Mouse (Mus musculus) cerebellum, postnatal 14 days (tissue): ENCODE data around the gene Ttc16.
A peak's percentile ranks its signal among the peaks of the same experiment; 100 is the strongest.

Experiments
- DNase-seq, 2 experiments: peaks; one replicate each; pipeline ENCODE4 v3.0.0; 2021; ENCODE audit warnings: mixed read lengths in 2 of 2

Ttc16 gene

GRCm38 (mm10) chr2:32775359-32776074 lies at the start of gene Ttc16, which contains the start of gene Ptrh1:
Gene Ttc16 (minus strand): TSS chr2:32775633.
Gene Ptrh1 (plus strand): TSS chr2:32775786.
- DNase-seq: peak; percentile 98

- no peak for DNase-seq
Measured at GRCm38 (mm10) chr2:32824778-32825177, 49.3 kb upstream of the Ttc16 start.

GRCm38 (mm10) chr2:32824181-32824580 lies 48.7 kb upstream of the Ttc16 start:
- no peak for DNase-seq

DNA sequence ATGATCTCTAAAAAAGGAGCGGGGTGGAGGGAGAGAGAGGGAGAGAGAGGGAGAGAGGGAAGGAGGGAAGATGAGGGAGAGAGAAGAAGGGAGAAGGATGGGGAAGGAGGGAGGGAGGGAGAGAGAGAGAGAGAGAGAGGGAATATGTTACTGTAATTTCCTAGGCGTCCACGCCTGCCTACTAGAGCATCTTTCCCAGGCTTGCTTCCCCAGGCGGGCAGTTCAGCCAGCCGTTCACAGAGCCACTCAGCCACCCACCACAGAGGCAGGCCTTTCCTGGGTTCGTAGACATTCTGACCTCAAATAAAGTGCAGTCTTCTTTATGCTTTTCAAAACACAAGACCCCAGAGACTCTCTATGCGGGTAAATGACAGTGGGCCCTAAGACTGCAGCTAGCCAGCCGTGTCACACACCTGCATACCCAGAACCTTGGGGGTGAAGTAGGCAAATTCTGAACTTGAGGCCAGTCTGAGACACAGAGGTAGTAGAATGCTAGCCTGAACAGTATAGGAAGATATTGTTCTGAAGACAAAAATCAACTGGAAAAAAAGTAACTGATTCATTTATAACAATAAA lies 48.2 kb upstream of the Ttc16 start:
- DNase-seq: no peak

- DNase-seq: peak; percentile 71 to 79
Measured at GRCm38 (mm10) chr2:32823153-32823552, 47.7 kb upstream of the Ttc16 start.

DNA sequence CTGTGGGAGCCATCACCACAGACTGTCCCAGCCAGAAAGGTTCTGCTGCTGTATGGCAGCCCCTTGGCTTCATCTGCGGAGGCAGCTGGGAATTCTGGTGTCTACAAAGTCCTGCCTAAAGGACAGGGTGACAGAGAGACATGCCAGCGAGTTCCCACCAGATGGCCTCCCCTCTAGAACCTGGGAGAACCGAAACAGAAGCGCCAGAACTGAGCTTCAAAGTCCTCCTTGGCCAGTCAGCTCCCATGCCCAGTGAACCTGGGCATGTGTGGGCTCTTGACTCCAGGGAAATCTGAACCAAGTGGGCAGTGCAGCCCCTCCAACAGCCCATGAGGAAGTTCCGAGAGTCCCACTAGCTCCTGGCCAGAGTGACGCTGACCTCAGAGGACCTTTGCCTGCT lies 47.2 kb upstream of the Ttc16 start:
- DNase-seq: peak; percentile 61 to 65

DNA sequence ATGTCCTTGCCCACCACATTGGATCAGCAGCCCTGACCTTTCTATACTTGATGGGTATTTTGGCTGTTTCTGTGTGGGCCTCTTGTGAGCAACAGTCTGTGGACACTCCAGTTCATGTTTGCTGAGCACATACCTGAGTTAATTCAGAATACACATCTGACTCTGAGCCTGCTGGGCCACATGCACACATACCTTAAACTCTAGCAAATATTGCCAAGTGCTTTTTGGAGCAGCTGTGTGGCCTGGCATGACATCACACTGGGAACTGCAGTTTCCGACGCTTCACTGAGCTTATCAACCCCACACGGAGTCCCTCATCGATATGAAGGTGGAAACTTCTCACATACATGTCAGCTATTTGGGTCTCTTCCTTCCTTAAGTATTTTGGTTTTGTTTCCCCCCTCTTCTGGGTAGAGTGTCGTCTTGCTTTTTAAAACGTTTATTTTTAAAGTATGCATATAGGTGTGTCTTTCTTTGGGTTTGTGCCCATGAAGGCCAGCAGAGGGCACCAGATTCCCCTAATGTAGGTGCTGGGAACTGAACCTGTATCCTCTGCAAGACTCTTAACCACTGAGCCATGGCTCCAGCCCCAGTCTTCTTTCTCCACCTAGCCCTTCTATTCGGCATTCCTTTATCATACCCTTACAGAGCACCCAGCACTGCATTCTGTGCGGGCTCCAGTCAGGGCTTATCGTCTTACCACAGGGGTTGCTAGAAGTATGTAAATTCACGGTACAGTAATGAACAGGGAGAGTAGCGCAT lies 45.8 kb upstream of the Ttc16 start:
- DNase-seq: peak; percentile 62 to 73

DNA sequence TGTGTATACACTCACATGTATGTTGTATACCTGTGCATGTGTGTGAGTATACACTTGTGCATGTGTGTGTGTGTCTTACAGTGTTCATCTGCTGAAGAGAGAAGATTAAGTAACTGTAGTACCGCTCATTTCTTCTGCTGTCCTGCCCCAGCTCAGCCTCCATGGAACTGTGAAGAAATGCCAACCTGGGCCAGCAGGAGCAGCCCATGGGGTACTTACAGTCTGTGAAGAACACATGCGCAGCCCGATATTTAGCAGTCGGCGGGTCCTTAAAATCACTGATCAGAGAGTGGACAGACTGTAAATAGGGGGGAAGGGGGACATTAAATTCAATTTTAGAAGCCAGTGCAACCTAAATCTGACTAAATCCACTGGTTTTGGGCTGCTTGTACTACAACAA lies 42.8 kb upstream of the Ttc16 start:
- peak in 1 of 2 experiments; percentile 51 for DNase-seq

GRCm38 (mm10) chr2:32817589-32817988 lies 42.2 kb upstream of the Ttc16 start:
- DNase-seq: no peak

DNA sequence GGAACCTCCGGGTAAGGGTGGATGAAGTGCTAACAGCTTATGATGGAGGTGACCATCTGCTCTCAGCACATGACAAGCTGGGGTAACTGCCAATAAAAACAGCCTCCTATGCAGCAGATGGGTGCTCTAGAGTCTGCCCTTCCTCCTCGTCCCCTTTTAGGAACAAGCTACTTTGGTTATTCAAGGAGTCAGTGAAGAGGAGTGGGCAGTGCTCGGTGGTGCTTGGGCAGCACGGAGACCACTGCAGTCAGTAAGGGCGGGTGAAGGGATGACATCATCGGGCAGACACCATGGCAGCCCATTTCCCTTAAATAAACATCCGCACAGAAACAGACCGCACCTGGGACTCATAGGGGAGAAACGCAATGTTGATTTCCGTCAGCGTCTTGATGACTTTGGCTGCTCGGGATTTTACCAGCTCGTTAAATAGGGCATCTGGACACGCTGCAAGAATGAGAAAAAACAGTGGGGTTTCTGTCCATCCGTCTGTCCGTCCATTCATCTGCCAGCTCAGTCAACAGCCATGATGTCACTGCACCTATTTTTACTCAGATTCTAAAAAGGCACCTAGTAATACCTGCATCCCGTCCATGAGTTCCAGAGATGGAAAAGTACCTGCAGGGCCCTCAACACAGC lies 41.6 kb upstream of the Ttc16 start:
- DNase-seq: peak; percentile 82 to 89

- DNase-seq: peak; percentile 55
Measured at GRCm38 (mm10) chr2:32816497-32816896, 41.1 kb upstream of the Ttc16 start.

GRCm38 (mm10) chr2:32811959-32812358 lies 36.5 kb upstream of the Ttc16 start:
- peak; percentile 60 to 64 for DNase-seq

GRCm38 (mm10) chr2:32808816-32809566 lies 33.6 kb upstream of the Ttc16 start:
- no peak for DNase-seq

DNA sequence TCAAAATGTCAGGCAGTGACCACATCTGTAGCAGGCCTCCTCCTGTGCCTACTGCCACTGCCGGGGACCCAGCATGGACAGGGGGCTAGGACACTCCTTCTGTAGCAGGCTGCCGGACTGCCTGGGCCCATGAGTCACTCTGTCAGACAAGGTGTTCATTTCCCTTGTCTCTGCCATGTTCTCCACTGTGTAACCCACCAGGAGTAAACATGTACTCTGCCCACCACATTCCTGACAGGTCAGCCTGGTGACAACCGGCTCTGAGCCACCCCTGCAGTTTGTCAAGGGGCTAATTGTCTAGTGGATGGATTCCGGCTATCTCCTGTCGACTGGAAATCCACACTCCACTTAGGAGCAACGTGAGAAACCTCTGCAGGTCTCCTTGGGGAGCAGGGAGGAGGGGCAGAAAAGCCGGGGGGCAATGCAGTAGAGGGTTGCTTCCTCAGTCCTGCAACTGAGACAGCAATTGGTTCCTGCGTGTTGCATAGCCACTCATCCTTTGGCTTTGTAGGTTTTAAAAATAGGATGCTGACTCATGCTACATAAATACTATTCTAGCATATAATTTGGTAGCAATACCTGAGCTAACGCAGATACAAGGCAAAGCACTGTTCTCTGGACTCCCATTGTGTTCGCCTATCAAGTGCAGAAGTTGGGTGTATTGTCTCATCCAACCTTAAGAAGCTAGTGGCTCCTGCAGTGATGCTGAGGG lies 23.0 kb upstream of the Ttc16 start:
- DNase-seq: no peak

GRCm38 (mm10) chr2:32795748-32796418 lies 20.4 kb upstream of the Ttc16 start:
- DNase-seq: no peak

DNA sequence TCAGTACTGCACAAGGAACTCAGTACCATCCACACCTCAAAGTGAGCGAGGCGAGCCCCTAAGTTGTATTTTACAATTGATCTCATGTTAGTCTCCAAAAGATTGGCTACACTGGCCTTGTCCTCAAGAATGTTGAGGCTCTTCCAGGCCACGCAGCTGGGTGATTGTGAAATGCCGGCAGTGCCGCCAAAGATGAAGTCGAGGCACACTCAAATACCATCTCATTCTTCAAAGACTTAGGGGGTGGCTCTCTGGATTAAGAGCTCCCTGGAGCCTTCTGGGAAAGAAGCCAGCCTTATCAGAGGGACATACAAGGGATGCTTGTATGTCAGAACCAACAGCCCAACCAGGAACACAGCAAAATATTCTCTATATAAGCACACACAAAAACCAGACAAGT lies 15.9 kb upstream of the Ttc16 start:
- no peak for DNase-seq

- no peak for DNase-seq
Measured at GRCm38 (mm10) chr2:32788581-32788980, 13.1 kb upstream of the Ttc16 start.

GRCm38 (mm10) chr2:32787176-32787575 lies 11.7 kb upstream of the Ttc16 start:
- DNase-seq: peak; percentile 74 to 79

DNA sequence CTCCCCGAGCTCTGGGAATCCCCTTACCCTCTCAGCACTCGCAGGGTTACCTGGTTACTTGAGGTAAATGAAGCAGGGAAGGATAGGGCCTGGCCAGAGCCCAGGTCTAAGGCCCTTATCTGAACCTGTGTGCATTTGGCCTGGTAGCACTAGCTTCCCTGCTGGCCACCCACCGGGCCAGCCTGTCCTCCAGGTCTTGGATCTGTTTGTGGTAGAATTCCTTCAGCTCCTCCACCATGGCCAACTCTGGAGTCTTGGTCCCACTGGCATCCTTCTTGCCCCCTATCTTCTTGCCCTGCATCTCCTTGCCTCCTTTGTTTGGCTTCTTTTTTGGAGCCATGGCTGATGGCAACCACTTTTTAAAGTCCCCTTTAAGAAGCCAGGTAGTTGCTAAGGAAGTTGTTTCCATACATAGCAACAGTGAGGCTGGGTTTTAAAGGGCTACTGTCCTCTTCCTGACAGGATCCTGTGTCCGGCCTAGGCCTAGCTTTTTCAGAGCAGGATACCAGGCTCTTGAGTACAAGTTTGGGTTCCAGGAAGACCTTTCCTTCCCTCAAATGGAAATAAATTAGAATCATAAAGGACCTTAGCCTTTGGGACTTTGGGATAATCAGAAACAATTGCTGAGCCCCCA lies 8.7 kb upstream of the Ttc16 start, which contains the start of gene Cfap157:
Gene Cfap157, minus strand, starts transcription at position 381 of the 634 bp plus-strand sequence.
- no peak for DNase-seq

- no peak for DNase-seq
Measured at GRCm38 (mm10) chr2:32781710-32782109, 6.3 kb upstream of the Ttc16 start.

DNA sequence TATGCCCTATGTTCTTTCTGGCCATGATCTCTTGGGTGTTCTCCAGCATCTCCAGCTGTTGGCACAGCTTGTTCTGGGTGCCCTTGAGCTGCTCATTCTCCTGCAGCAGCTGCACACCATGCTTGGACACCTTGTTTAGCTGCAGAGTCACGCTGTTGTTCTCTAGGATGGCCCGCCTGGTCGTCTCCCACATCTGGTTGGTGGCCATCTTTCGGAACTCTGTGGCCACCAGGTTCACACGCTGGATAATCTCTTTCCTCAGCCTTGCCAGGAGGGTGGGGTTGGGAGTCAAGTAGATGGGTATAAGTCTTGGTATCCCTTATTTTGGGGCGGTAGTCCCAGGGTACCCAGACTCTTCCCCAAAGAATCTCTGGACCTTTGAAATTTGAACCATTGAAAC lies 4.3 kb upstream of the Ttc16 start:
- no peak for DNase-seq
